Mouse (Mus musculus): ENCODE results near the gene Gm7694. TPM values are rescaled to one million over a fixed set of nuclear protein-coding genes. Genes with fewer than 3 reads are reported as not detected.

Gene Gm7694
- total RNA-seq, 1 experiment: 0.18 TPM

DNA sequence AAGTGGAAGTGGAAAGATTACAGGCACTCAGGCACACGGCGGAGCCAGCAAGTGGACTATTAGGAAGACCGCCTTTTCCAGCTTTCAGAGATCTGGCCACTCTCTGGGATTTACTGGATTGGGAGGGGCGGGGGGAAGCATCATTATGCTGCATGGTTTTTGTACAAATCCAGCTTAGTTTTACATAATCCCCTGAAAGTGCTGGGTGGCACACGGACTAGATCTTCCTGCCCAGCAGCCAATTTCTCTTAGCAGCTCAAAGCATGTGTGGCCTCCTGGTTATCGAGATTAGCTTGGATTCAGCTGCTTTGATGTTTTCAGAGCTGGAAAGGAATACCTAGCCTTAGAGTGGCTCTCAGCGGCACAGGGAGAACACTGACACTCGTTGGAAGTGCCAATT, 36.9 kb upstream of the Gm7694 start:
- Histone ChIP-seq H3K9me3 (ENCODE audit: control insufficient read depth, insufficient read depth, low read depth, low read length) (no peaks in the 10 kb centered on the region), H3K4me1 (ENCODE audit: control insufficient read depth in 2 of 2, insufficient read depth in 2 of 2, low read length in 2 of 2, poor library complexity in 1 of 2) (no peaks in the 10 kb centered on the region), H3K36me3 (ENCODE audit: control insufficient read depth, insufficient read depth, low read length, poor library complexity, severe bottlenecking) (no peaks in the 10 kb centered on the region), H3K4me3 (ENCODE audit: insufficient read depth in 1 of 2, low read depth in 1 of 2, low read length in 2 of 2, poor library complexity in 1 of 2, severe bottlenecking in 1 of 2) (no peak overlapping the region), H3K27ac (ENCODE audit: insufficient read depth, low read depth, low read length, poor library complexity, severe bottlenecking) (no peak overlapping the region), H3K9ac (ENCODE audit: insufficient read depth, low read depth, low read length, poor library complexity, severe bottlenecking) (no peak overlapping the region)
- DNase-seq (ENCODE audit: low read depth, low spot score): no peak
- TF ChIP-seq ZC3H11A (IDR thresholded peaks at IDR 0.05; ENCODE audit: borderline replicate concordance, low read depth, low read length): no peak
- TF ChIP-seq CHD2 (IDR thresholded peaks at IDR 0.05; ENCODE audit: low read depth, low read length): no peak
- no peak for TF ChIP-seq HCFC1 (IDR thresholded peaks at IDR 0.05; ENCODE audit: borderline replicate concordance, insufficient read depth, low read length)
- TF ChIP-seq MAFK (IDR thresholded peaks at IDR 0.05; ENCODE audit: insufficient read depth, low read depth, low read length): no peak
- no peak for TF ChIP-seq ZNF384 (IDR thresholded peaks at IDR 0.05; ENCODE audit: low read depth, low read length)
- in situ Hi-C loops (cut with MboI; ENCODE audit: low sequenced_read_pairs in 2 of 2, unreplicated experiment in 2 of 2): no loop called here

DNA sequence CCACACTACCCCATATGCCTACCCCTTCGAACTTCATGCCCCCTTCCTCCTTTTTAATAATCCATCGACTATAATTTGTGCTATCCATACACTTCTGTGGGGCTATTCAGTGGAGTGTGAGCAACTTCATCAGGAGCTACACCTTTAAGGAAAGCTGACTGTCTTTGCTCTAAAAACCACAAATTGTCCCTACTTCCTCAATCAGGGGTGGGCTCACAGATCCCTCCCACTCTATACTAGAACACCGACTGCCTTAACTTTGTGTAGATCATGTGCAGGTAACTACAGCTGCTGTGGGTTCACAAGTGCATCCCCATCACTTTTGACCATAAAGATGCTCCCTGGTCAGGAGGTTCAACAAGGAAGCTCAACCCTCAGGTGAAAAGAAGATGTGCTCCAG, 33.8 kb upstream of the Gm7694 start:
- no peaks in the 10 kb centered on the region for H3K9me3 ChIP-seq (ENCODE audit: control insufficient read depth, insufficient read depth, low read depth, low read length)
- no peak overlapping the region for H3K4me3 ChIP-seq (ENCODE audit: insufficient read depth in 1 of 2, low read depth in 1 of 2, low read length in 2 of 2, poor library complexity in 1 of 2, severe bottlenecking in 1 of 2)
- in situ Hi-C loops (cut with MboI; ENCODE audit: low sequenced_read_pairs in 2 of 2, unreplicated experiment in 2 of 2): no loop called here
- TF ChIP-seq MAFK (IDR thresholded peaks at IDR 0.05; ENCODE audit: insufficient read depth, low read depth, low read length): no peak
- TF ChIP-seq CHD2 (IDR thresholded peaks at IDR 0.05; ENCODE audit: low read depth, low read length): no peak
- TF ChIP-seq ZNF384 (IDR thresholded peaks at IDR 0.05; ENCODE audit: low read depth, low read length): no peak
- H3K4me1 ChIP-seq (ENCODE audit: control insufficient read depth in 2 of 2, insufficient read depth in 2 of 2, low read length in 2 of 2, poor library complexity in 1 of 2): no peaks in the 10 kb centered on the region
- H3K36me3 ChIP-seq (ENCODE audit: control insufficient read depth, insufficient read depth, low read length, poor library complexity, severe bottlenecking): no peaks in the 10 kb centered on the region
- H3K9ac ChIP-seq (ENCODE audit: insufficient read depth, low read depth, low read length, poor library complexity, severe bottlenecking): no peak overlapping the region
- no peak overlapping the region for H3K27ac ChIP-seq (ENCODE audit: insufficient read depth, low read depth, low read length, poor library complexity, severe bottlenecking)
- no peak for DNase-seq (ENCODE audit: low read depth, low spot score)

DNA sequence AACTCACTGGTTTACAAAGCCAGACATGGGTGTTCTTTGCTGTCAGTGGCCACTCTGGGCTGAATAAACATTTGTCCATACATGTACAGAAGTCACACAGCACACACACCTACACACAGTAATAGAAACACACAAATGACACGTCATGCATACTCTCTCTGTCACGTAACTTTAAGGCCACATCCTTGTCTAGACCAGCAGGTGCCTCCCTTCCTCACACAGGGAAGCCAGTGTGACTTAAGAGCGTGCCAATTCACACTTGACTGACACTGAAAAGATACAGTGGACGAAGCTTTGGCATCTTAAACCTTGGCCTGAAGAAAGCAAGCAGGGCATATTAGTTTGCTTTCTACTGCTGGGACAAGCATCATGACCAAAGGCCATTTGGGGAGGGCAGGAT, 26.6 kb upstream of the Gm7694 start:
- no peaks in the 10 kb centered on the region for H3K9me3 ChIP-seq (ENCODE audit: control insufficient read depth, insufficient read depth, low read depth, low read length)
- H3K9ac ChIP-seq (ENCODE audit: insufficient read depth, low read depth, low read length, poor library complexity, severe bottlenecking): no peak overlapping the region
- H3K4me3 ChIP-seq (ENCODE audit: insufficient read depth in 1 of 2, low read depth in 1 of 2, low read length in 2 of 2, poor library complexity in 1 of 2, severe bottlenecking in 1 of 2): no peak overlapping the region
- H3K27ac ChIP-seq (ENCODE audit: insufficient read depth, low read depth, low read length, poor library complexity, severe bottlenecking): no peak overlapping the region
- H3K36me3 ChIP-seq (ENCODE audit: control insufficient read depth, insufficient read depth, low read length, poor library complexity, severe bottlenecking): no peaks in the 10 kb centered on the region
- no peak for DNase-seq (ENCODE audit: low read depth, low spot score)
- in situ Hi-C loops (cut with MboI; ENCODE audit: low sequenced_read_pairs in 2 of 2, unreplicated experiment in 2 of 2): no loop called here
- H3K4me1 ChIP-seq (ENCODE audit: control insufficient read depth in 2 of 2, insufficient read depth in 2 of 2, low read length in 2 of 2, poor library complexity in 1 of 2): no peaks in the 10 kb centered on the region
- no peak for TF ChIP-seq ZC3H11A (IDR thresholded peaks at IDR 0.05; ENCODE audit: borderline replicate concordance, low read depth, low read length)
- no peak for TF ChIP-seq CHD2 (IDR thresholded peaks at IDR 0.05; ENCODE audit: low read depth, low read length)
- no peak for TF ChIP-seq MAFK (IDR thresholded peaks at IDR 0.05; ENCODE audit: insufficient read depth, low read depth, low read length)
- TF ChIP-seq HCFC1 (IDR thresholded peaks at IDR 0.05; ENCODE audit: borderline replicate concordance, insufficient read depth, low read length): no peak
- TF ChIP-seq ZNF384 (IDR thresholded peaks at IDR 0.05; ENCODE audit: low read depth, low read length): no peak

DNA sequence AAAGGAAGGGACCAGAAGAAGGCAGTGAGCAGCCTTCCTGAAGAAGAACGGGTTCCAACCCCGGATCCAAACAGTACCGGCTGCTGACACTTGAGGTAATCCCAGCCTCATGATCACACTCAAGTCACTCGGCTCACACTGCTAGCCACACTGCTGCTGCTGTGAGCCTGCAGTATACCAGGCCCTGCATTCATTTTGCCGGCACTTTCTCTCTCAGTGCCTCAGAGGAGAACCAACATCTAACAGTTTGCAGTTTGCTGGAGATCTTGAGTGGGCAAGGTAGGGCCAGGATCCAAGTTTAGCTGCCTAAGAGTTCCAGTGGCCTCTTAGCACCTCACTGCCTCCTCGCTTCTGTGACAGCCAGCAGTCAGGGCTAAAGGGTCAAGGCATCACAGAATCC, 25.8 kb upstream of the Gm7694 start:
- no peaks in the 10 kb centered on the region for H3K36me3 ChIP-seq (ENCODE audit: control insufficient read depth, insufficient read depth, low read length, poor library complexity, severe bottlenecking)
- H3K27ac ChIP-seq (ENCODE audit: insufficient read depth, low read depth, low read length, poor library complexity, severe bottlenecking): no peak overlapping the region
- no peaks in the 10 kb centered on the region for H3K4me1 ChIP-seq (ENCODE audit: control insufficient read depth in 2 of 2, insufficient read depth in 2 of 2, low read length in 2 of 2, poor library complexity in 1 of 2)
- H3K9me3 ChIP-seq (ENCODE audit: control insufficient read depth, insufficient read depth, low read depth, low read length): no peaks in the 10 kb centered on the region
- TF ChIP-seq HCFC1 (IDR thresholded peaks at IDR 0.05; ENCODE audit: borderline replicate concordance, insufficient read depth, low read length) (no peak), ZNF384 (IDR thresholded peaks at IDR 0.05; ENCODE audit: low read depth, low read length) (no peak), MAFK (IDR thresholded peaks at IDR 0.05; ENCODE audit: insufficient read depth, low read depth, low read length) (no peak), CHD2 (IDR thresholded peaks at IDR 0.05; ENCODE audit: low read depth, low read length) (no peak), ZC3H11A (IDR thresholded peaks at IDR 0.05; ENCODE audit: borderline replicate concordance, low read depth, low read length) (no peak)
- DNase-seq (ENCODE audit: low read depth, low spot score): no peak
- H3K9ac ChIP-seq (ENCODE audit: insufficient read depth, low read depth, low read length, poor library complexity, severe bottlenecking): no peak overlapping the region
- H3K4me3 ChIP-seq (ENCODE audit: insufficient read depth in 1 of 2, low read depth in 1 of 2, low read length in 2 of 2, poor library complexity in 1 of 2, severe bottlenecking in 1 of 2): no peak overlapping the region
- in situ Hi-C loops (cut with MboI; ENCODE audit: low sequenced_read_pairs in 2 of 2, unreplicated experiment in 2 of 2): no loop called here

DNA sequence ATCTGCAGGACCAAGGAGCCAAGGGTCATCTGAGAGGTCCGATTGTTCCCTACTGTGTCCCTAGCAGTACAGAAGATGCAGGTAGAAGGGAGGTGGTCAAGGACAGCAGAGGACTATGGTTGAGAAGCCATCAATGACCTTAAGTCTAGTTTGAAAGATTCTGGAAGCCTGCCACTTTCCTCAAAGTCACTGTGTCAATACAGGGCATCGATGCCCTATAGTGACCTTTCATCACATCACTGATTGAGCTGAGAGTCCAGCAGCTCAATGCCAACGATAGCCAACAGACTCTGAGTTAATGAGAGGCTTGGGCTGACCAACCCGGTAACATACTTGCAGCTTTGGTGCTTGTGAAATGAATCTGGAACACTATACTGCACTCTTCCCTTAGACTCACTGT, 19.1 kb upstream of the Gm7694 start:
- no peak overlapping the region for H3K27ac ChIP-seq (ENCODE audit: insufficient read depth, low read depth, low read length, poor library complexity, severe bottlenecking)
- H3K4me3 ChIP-seq (ENCODE audit: insufficient read depth in 1 of 2, low read depth in 1 of 2, low read length in 2 of 2, poor library complexity in 1 of 2, severe bottlenecking in 1 of 2): no peak overlapping the region
- H3K9me3 ChIP-seq (ENCODE audit: control insufficient read depth, insufficient read depth, low read depth, low read length): no peaks in the 10 kb centered on the region
- H3K36me3 ChIP-seq (ENCODE audit: control insufficient read depth, insufficient read depth, low read length, poor library complexity, severe bottlenecking): no peaks in the 10 kb centered on the region
- no peaks in the 10 kb centered on the region for H3K4me1 ChIP-seq (ENCODE audit: control insufficient read depth in 2 of 2, insufficient read depth in 2 of 2, low read length in 2 of 2, poor library complexity in 1 of 2)
- in situ Hi-C loops (cut with MboI; ENCODE audit: low sequenced_read_pairs in 2 of 2, unreplicated experiment in 2 of 2): no loop called here
- TF ChIP-seq HCFC1 (IDR thresholded peaks at IDR 0.05; ENCODE audit: borderline replicate concordance, insufficient read depth, low read length) (no peak), ZNF384 (IDR thresholded peaks at IDR 0.05; ENCODE audit: low read depth, low read length) (no peak), ZC3H11A (IDR thresholded peaks at IDR 0.05; ENCODE audit: borderline replicate concordance, low read depth, low read length) (no peak), CHD2 (IDR thresholded peaks at IDR 0.05; ENCODE audit: low read depth, low read length) (no peak), MAFK (IDR thresholded peaks at IDR 0.05; ENCODE audit: insufficient read depth, low read depth, low read length) (no peak)
- no peak for DNase-seq (ENCODE audit: low read depth, low spot score)
- H3K9ac ChIP-seq (ENCODE audit: insufficient read depth, low read depth, low read length, poor library complexity, severe bottlenecking): no peak overlapping the region

Measured in ES-E14 (cell line).